ENCODE assay signal across 17 mouse cellular contexts in the genomic region with DNA sequence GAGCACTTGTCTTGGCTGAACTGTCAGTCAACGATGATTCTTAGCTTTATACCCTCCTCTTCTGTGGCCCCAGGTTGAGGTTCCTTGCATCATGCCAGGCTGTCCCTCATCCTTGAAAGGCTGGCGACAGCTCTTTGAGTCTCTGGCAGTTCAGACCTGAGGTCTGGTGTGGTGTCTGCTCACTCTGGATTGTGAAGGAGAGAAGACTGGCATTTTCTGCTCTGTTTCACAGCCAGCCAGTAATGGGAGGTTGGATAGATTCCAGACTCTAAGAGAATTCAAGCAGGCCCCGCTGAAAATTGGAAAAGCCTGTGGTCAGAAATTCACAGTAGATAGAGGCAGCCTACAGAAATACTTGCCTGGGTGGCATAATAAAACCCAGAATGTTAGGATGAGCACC.
DNase-seq lines count a peak whose midpoint lies in the region; ATAC-seq lines count a peak whose summit lies in the region.
"Had no signal": no experiment of that assay in that cellular context is flagged by ENCODE, and none has a peak within 500 bp of the region (broad histone marks: within the 10 kb centered on the region; RNA-seq: fewer than 3 reads in every experiment).

No protein-coding gene starts in this region.

- no peak overlapping the region for H3K4me3 ChIP-seq in forebrain, embryonic 14.5 days (ENCODE audit: low read depth, low read length)
- no peak overlapping the region for H3K4me3 ChIP-seq in forebrain, embryonic 12.5 days (replicated peaks)
- no peak overlapping the region for H3K4me3 ChIP-seq in embryonic facial prominence, embryonic 14.5 days (ENCODE audit: low read depth, low read length)
- H3K4me3 ChIP-seq: heart, embryonic 12.5 days had no signal

- H3K4me1 ChIP-seq in forebrain, embryonic 14.5 days (ENCODE audit: control insufficient read depth, insufficient read depth, low read length) = peaks cover 21% of the 10 kb centered on the region
- H3K4me1 ChIP-seq in forebrain, embryonic 12.5 days = peaks cover 6% of the 10 kb centered on the region; the same call in 1 of the 2 replicates
- H3K4me1 ChIP-seq in embryonic facial prominence, embryonic 14.5 days (ENCODE audit: control insufficient read depth, insufficient read depth, low read length) = peaks cover 11% of the 10 kb centered on the region

- ATAC-seq in forebrain, embryonic 14.5 days = peak; percentile 75
- ATAC-seq in forebrain, embryonic 12.5 days (ENCODE audit: low FRiP score) = no peak
- no peak for ATAC-seq in embryonic facial prominence, embryonic 14.5 days (ENCODE audit: low read depth)

- H3K4me2 ChIP-seq in forebrain, embryonic 14.5 days (ENCODE audit: low read length) = no peak overlapping the region
- no peak overlapping the region for H3K4me2 ChIP-seq in forebrain, embryonic 12.5 days
- no peak overlapping the region for H3K4me2 ChIP-seq in embryonic facial prominence, embryonic 14.5 days (ENCODE audit: low read depth, low read length)
- H3K4me2 ChIP-seq: heart, embryonic 12.5 days had no signal

- no peaks in the 10 kb centered on the region for H3K9me3 ChIP-seq in forebrain, embryonic 14.5 days (replicated peaks; ENCODE audit: control insufficient read depth, low read length)
- H3K9me3 ChIP-seq in forebrain, embryonic 12.5 days = no peaks in the 10 kb centered on the region
- H3K9me3 ChIP-seq in embryonic facial prominence, embryonic 14.5 days (ENCODE audit: control insufficient read depth, low read length) = no peaks in the 10 kb centered on the region
- H3K9me3 ChIP-seq: heart, embryonic 12.5 days had no signal

- intact Hi-C loops in left cerebral cortex, postnatal 14 days (cut with DNase I) = no loop called here

- peak overlapping the region; percentile 66 for H3K27ac ChIP-seq in forebrain, embryonic 14.5 days (ENCODE audit: low read depth, low read length)
- H3K27ac ChIP-seq in forebrain, embryonic 12.5 days = no peak overlapping the region
- H3K27ac ChIP-seq in embryonic facial prominence, embryonic 14.5 days (replicated peaks; ENCODE audit: low read depth, low read length) = no peak overlapping the region
- H3K27ac ChIP-seq: kidney, postnatal 0 days had no signal

- no peaks in the 10 kb centered on the region for H3K27me3 ChIP-seq in forebrain, embryonic 14.5 days (replicated peaks; ENCODE audit: control insufficient read depth, insufficient read depth, low read length)
- H3K27me3 ChIP-seq in forebrain, embryonic 12.5 days = no peaks in the 10 kb centered on the region
- no peaks in the 10 kb centered on the region for H3K27me3 ChIP-seq in embryonic facial prominence, embryonic 14.5 days (replicated peaks; ENCODE audit: control insufficient read depth, insufficient read depth, low read length)
- H3K27me3 ChIP-seq: heart, embryonic 12.5 days had no signal

- H3K9ac ChIP-seq in forebrain, embryonic 14.5 days (ENCODE audit: low read length) = no peak overlapping the region
- H3K9ac ChIP-seq in forebrain, embryonic 12.5 days = no peak overlapping the region
- H3K9ac ChIP-seq in embryonic facial prominence, embryonic 14.5 days (ENCODE audit: low read depth, low read length) = no peak overlapping the region
- H3K9ac ChIP-seq: heart, embryonic 12.5 days; liver, postnatal 0 days had no signal

- DNase-seq in forebrain, embryonic 14.5 days (ENCODE audit: low spot score) = peak; percentile 80
- DNase-seq in left cerebral cortex, postnatal 14 days (ENCODE audit: low spot score in 2 of 2) = peak; percentile 20
- DNase-seq in left cerebral cortex, adult 11 months (ENCODE audit: low spot score) = no peak
- DNase-seq in NIH3T3 (ENCODE audit: low read depth) = peak; percentile 39
- DNase-seq in embryonic facial prominence, embryonic 14.5 days (ENCODE audit: low spot score) = peak; percentile 68
- DNase-seq in gastrocnemius, adult 8-10 months (ENCODE audit: low spot score in 2 of 2) = no peak
- DNase-seq in ovary, postnatal 10 days (ENCODE audit: low spot score) = no peak
- DNase-seq: adrenal gland, postnatal 25 days; cerebellum, adult 11 months; gastrocnemius, postnatal 14 days; liver, postnatal 0 days; lung, postnatal 36 days; right cerebral cortex, postnatal 4 days had no signal

- H3K36me3 ChIP-seq in forebrain, embryonic 14.5 days (ENCODE audit: control insufficient read depth, insufficient read depth, low read length) = no peaks in the 10 kb centered on the region
- no peaks in the 10 kb centered on the region for H3K36me3 ChIP-seq in forebrain, embryonic 12.5 days (replicated peaks)
- H3K36me3 ChIP-seq in embryonic facial prominence, embryonic 14.5 days (ENCODE audit: control insufficient read depth, insufficient read depth, low read length) = no peaks in the 10 kb centered on the region
- H3K36me3 ChIP-seq: G1E; heart, embryonic 12.5 days had no signal

- 32% methylated on average over 3 of the region's 3 CpGs for WGBS in forebrain, embryonic 14.5 days
- WGBS in forebrain, embryonic 12.5 days = 81% methylated on average over 3 of the region's 3 CpGs
- 41% methylated on average over 3 of the region's 3 CpGs for WGBS in embryonic facial prominence, embryonic 14.5 days

Comparison
In these comparisons a context has a peak if more than half of its experiments do, and no peak if none do; other contexts are left out.
1. DNase-seq: peak in forebrain, embryonic 14.5 days (single experiment), left cerebral cortex, postnatal 14 days (2 of 2), NIH3T3 (single experiment) and embryonic facial prominence, embryonic 14.5 days (single experiment); none in left cerebral cortex, adult 11 months (single experiment), gastrocnemius, adult 8-10 months (0 of 2) and ovary, postnatal 10 days (single experiment).